In the genomic region with DNA sequence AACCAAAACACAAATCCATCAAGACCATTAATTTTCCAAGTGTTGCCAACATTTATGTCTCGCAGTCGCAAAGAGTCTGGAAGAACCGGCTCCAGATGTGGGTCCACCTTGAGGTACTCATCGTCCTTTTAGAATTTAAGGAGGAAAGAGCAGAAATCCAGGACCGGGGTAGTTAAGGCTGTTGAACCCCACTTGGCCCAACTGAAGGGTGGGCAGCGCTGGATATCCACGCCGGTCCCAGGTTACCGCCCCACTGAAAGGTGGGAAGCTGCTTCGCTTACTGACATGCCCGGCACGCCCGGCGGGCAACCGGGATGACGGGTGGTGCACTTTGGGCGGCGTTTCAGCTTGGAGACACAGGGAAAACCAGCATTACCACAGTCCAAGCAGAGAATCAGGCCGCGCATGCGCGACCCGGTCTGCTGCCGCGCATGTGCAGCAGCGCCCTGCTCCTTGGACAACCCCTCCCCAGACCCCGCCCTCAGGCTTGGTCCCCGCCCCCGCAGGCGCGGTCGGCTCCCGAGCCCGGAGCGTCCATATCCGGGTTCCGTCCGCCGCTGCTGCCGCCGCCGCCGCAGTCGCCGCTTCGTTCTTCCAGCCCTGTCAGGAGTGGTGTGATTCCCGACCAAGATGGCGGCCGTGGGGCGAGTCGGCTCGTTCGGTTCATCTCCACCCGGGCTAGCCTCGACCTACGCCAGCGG, we compare ENCODE assay signal across 8 mouse cellular contexts. TPM values are rescaled to one million over a fixed set of nuclear protein-coding genes. Genes with fewer than 3 reads are reported as not detected.
DNase-seq lines count a peak whose midpoint lies in the region; ATAC-seq lines count a peak whose summit lies in the region.

A gene (plus strand): TSS at position 539 of the 701 bp plus-strand sequence.

- peak within 1 kb of the TSS; percentile 98 for H3K9ac ChIP-seq in hindbrain, embryonic 12.5 days

- peak within 1 kb of the TSS; percentile 97 for H3K27ac ChIP-seq in hindbrain, embryonic 12.5 days

- H3K4me2 ChIP-seq in hindbrain, embryonic 12.5 days (replicated peaks) = peak within 1 kb of the TSS; percentile 73

- H3K27me3 ChIP-seq in hindbrain, embryonic 12.5 days = no peaks in the 10 kb centered on the region

- peaks cover 14% of the 10 kb centered on the region for H3K36me3 ChIP-seq in hindbrain, embryonic 12.5 days

- no peaks in the 10 kb centered on the region for H3K9me3 ChIP-seq in hindbrain, embryonic 12.5 days (replicated peaks)

- peak; percentile 98 for DNase-seq in NIH3T3 (ENCODE audit: low read depth)
- DNase-seq in cerebellum, postnatal 10 days = peak; percentile 99
- DNase-seq in frontal cortex, postnatal 10 days (ENCODE audit: low spot score in 2 of 2) = peak; percentile 95 to 97
- DNase-seq in layer of hippocampus, postnatal 14 days (ENCODE audit: low spot score in 2 of 2) = peak; percentile 97 to 98
- peak; percentile 98 for DNase-seq in lung, postnatal 14 days
- DNase-seq in retina, adult 2 months (ENCODE audit: low read depth, low spot score) = peak; percentile 92
- DNase-seq in thymus, postnatal 36 days = peak; percentile 98

- H3K4me1 ChIP-seq in hindbrain, embryonic 12.5 days = peaks cover 23% of the 10 kb centered on the region

- WGBS in hindbrain, embryonic 12.5 days = under 1% methylated on average over 57 of the region's 57 CpGs

- ATAC-seq in hindbrain, embryonic 12.5 days (ENCODE audit: low FRiP score) = peak; percentile 95

- H3K4me3 ChIP-seq in hindbrain, embryonic 12.5 days = peak within 1 kb of the TSS; percentile 95

RNA-seq across cellular contexts. Expression of the gene that starts here (rescaled TPM):
- polyA plus RNA-seq in hindbrain, embryonic 12.5 days (2016; fragmentation: Nextera tagmentation; extraction: Ambion mirVana) = 124 and 125 TPM in 2 replicates
- total RNA-seq in layer of hippocampus, postnatal 14 days (2021) = 100 to 1,000 TPM in 1 of 2 experiments, 10 to 100 TPM in 1; 98.6 to 107 TPM

Comparison
In these comparisons a context has a peak if more than half of its experiments do, and no peak if none do; other contexts are left out.
1. Peak in every context shown above with its lines: DNase-seq, ATAC-seq, H3K4me3 ChIP-seq and H3K27ac ChIP-seq.